Mouse (Mus musculus): ENCODE data around the gene Twf2.
"Not testable (repeated sequence)": the region's sequence is repeated elsewhere in the genome, so short reads cannot be mapped to it uniquely, and the experiment has no call there.

DNA sequence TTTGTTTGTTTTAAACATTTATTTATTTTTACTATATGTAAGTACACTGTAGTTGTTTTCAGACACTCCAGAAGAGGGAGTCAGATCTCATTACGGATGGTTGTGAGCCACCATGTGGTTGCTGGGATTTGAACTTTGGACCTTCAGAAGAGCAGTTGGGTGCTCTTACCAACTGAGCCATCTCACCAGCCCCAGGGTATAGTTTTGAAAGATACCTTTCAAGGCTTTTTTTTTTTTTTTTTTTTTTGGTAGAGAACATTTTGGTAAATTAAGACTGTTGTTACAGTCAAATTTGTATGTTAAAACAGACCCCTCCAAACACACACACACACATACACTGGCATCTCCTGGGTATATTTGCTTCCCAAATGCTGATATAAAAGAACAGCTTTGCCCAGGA is 33.9 kb upstream of the Twf2 start:
- not testable (repeated sequence) for TF ChIP-seq POLR2A (IDR thresholded peaks at IDR 0.05; ENCODE audit: control insufficient read depth, extremely low read depth, insufficient read depth, low read length, poor library complexity); CTCF (IDR thresholded peaks at IDR 0.05; ENCODE audit: borderline replicate concordance, control insufficient read depth, extremely low read depth, insufficient read depth, low read length, poor library complexity)

All from thymus, adult 2 months (tissue).